Mouse (Mus musculus) adipocyte (in vitro differentiated cells): ENCODE data around the gene Rhog.

ENCODE experiments used
- DNase-seq: peaks from one replicate; pipeline ENCODE4 v3.0.0-alpha.2; 2016; ENCODE audit warnings: low spot score

The Rhog gene

DNA sequence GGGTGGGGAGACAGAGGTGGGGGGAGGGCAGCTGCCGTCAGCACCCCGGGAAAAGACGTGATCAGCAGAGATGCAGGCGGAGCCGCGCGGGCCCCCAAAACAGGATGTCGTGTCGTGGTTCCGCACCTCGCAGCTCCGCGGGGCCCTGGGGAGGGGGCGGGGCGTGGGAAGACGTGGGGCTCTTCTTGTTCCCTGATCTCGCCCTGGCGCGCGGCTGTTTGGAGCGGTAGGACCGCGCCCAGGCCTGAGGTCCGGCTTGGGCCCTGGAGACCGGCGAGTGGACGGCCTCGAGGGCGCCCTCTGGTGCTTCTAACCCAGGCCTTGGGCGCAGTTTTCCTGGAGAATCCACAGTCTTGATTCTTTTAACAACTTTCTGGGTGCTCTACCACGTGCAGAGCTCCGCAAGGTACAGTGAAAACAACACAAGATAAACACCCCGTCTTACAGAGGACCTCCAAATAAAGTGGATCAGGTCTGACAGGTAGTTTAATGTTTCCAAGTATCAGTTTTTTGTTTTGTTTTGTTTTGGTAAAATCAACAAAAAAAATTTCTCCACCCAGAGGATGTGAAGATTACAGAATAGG is 5.1 kb downstream of the Rhog start:
- peak; percentile 82 for DNase-seq

DNA sequence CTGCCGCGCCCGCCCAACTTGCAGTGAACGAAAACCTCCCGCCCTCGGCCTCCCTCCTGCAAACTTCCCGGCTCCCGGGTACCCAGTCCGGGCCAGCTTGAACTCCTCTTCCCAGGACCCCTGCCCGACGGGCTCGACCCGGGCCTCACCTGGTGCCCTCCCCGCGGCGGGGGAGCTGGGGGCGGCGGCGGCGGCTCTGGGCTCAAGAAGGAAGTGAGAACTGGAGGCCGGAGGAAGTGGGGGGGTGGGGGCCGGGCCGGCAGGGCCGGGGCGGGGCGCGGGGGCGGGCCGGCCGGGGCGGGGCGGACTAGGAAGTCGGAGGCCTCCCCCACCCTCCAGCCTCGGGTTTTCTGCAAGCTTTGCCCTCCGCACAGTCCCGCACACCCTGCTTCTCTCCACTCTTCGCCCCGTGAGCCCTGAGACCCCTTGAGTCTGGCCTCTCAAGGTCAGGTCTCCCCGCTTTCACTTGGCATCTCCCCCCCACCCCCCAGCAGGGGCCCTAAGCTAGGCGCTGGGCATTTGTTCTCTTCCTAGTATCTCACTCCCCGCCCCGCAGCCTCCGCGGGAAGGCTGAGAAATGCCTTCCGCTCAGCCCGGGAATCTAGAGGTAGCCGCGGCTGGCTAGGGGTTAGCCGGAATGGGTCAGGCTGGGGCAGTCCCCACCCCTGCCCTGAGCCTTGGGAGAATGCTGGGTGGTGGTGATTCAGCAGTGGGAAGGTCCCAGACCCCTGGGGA is 5.8 kb downstream of the Rhog start:
- peak; percentile 67 for DNase-seq

DNA sequence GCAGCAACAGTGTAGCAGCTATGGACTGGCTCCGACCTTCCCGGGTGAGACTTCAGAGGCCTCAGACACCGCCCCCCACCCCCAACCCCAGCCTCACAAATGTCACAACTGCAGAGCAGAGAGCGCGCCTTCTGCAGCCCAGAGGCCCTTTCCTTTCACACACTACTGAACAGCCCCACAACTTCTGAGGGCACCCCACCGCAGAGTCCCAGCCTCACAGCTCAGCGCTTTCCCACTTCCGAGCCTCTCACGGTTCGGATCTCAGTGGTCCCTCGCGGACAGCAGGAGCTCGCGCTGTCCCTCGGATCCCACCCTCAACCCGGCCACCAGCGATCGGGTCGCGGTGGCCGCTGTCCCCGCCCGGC is 6.3 kb downstream of the Rhog start:
- peak; percentile 34 for DNase-seq

DNA sequence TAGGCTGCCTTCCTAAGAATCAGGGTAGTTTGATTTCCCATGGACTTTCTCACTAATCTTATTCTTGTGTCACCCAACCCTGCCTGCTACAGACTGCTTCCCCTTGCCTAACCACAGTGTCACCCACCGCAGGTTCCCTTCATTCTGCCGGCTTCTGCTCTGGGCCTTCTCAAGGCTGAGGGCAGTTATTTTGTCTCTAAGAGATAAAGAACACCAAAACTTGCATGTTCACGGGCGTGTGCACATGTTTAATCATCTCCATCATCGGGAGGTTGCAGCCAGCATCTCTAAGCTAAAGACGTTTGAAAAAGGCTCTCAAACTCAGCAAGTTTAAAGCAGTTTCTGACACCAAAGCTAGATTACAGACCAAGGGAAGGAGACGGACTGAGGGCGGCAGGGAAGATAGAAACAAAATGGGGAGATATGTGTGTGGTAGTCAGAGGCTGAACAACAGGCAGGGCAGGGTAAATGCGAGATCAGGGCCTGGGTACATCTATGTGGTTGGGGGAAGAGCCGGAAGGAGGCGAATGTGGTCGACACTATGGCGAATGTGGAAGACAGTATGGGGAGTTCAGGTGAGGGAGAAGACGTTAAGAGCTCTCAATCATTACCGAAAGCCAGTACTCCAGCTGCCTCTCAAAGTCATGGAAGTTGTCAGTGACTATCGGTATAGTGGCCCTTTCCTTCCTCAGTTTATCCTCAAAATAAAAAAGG is 7.0 kb downstream of the Rhog start:
- no peak for DNase-seq

DNA sequence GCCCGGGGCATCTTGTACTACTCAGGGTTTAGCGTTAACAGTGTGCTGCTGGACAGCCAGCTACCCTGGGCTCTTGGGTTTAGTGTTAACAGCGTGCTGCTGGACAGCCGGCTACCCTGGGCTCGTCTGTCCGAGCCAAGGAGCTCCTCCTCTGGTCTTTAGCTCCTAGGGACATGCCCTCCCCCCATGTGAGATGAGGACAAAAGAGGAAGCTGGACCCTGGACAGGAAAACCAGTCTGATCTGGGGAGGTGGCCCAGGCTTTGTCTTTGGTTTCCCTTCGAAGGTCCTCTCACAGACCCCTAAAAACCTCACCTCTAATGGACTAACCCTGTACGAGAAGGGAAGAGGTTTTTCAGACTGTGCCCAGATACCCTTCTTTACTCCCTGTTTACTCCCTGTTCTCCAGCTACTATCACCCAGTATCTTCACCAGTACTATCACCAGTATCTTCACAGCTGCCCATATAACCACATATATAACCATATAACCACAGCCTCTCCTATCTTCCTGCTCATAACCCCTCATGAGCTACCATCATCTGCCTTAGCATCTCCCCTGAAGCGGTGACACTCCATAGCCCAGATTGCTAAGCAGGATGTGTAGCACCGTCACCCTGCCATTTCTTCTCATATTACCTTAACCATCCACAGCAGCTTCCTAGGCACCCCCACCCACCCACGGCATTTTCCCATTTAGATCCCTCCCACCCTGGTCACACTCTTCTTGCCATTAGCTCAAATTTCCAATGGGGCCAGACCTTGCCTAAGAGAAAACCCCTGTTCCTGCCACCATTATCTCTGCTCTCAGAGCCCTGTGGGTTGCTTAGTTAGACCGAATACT is 8.7 kb downstream of the Rhog start:
- no peak for DNase-seq

DNA sequence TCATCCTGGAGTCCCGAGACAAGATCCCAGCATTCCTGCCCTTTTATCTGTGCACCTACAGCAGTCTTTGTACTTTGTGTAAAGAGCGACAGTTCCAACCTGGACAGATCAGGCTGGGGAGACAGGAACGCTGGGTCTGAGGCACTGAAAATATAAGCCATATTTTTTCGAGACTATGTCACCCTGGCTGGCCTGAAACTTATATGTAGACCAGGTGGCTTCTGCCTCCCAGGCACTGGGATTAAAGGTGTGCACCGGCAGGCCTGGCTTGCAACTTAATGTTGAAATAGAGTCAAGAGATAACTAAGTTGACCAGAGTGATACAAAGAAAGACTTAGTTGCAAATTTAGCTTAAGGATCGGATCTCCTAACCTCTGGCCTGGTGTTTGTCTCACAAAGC is 9.6 kb downstream of the Rhog start:
- DNase-seq, result no peak

DNA sequence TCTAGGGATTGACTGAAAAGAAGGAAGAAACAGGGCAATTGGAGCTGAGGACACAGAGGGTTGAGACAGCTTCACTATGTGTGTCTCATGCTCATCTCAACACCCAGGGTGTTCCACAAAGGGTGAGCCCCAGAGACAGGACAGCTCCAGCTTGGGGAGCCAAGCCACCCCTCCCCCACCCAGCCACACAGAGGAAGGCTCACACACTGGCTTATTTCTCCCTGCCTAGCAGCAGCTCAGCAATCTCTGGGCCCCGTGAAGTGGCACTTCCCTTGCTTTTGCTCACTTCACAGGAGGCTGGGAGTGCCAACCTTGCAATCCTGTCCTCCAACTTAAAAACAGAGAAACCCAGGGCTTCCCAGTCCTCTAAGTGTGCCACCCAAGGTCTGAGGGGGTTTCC is 10.1 kb downstream of the Rhog start:
- peak; percentile 22 for DNase-seq

DNA sequence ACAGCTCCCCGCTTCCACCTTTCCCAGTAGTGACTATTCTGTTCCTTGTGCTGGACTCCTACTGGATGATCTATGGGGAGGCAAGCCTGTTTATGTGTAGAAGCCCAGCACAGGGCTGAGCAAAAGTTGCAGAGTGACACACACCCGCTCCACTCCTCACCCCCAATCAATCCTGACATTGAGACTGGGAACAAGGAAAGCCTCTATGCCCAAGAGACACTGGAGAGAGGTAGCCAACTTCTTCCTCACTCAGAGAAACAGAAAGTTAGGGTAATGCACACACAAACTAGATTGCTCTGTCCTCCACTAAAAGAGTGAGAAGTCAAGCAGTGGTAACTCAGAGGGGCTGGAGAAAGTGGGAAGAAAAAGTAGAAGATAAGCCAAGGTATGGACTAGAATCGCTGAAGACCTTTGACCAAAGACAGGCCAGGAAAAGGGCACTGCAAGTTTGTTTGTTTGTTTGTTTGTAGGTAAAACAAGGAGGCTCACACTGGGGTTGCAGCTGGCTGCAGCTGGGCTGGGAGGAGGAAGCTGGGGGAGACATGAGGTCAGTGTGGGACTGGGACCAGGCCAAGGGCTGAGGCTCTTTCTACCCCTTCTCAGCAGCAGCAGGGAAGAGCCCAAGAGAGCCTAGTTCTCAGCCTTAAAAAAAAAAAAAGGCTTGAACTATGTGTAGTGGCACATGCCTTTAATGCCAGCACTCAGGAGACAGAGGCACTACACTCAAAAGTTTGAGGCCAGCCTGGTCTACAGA is 10.9 kb downstream of the Rhog start:
- peak; percentile 46 for DNase-seq

DNA sequence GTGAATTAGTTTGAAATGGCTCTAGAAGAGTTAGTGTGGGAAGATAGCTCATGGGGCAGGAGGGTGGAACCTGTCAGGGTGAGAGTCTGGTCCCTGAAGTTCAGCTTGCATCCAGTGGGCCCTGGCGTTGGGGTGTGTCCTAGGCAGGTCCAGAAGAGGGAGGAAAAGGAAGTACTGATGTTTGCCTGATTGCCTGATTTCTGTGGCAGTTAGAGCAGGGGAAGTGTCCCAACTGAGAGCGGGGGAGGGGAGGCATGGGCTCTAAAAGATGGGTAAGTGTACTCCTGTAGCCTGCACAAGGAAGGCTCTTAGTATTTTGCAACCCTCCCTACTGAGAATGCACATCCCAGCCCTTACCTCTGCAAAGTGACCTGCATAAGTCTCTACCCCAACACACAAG is 12.0 kb downstream of the Rhog start:
- DNase-seq, result no peak

DNA sequence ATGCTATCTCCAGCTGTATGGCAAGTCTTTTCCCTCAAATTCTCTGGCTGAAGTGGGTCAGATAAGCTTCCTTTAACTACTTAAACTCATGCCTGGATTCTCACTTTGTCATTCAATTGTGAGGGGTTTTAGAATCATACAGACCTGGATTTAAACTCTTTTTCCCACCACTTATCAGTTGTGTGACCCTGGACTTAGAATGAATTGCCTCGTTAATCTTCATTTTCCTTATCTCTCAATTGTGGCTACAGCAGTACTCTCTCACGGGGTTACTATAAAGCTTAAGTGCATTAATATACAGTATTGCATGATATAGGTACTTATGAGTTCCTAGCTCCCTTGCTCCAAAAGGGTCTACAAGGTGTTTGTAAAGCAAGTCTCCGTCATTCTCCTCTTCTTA is 12.9 kb downstream of the Rhog start:
- DNase-seq, result no peak

DNA sequence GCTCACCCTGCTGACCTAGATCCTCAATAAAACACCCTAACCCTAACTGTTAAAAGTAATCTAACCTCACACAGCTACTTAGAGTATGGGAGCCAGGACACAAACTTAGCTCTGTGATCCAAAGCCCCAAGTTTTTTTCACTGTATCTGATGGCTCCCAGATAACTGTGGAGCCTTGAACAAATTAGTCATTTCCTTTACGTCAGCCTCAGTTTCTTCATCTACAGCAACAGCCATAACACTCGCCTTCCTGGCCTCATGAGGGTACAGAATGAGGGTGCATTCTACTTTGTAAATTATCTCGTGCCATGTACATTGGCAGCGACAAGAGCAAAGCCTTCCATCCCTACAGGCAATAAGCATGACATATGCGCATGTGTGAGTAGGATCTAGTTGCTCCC is 13.5 kb downstream of the Rhog start:
- DNase-seq, result no peak

DNA sequence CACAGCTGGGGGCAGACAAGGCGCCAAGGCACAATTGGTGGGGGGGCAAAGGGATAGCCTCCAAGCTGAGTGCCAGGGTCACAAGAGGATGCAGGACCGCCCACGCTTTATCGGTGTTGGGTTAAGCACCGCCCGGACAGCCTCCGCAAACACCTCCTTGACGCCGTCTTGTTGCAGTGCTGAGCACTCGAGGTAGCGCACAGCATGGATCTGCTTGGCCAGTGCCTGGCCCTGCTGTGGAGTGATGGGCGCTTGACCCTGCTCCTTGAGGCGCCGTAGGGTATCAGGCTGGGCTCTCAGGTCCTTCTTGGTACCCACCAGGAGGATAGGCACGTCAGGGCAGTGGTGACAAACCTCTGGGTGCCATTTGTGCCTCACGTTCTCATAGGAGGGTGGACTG is 16.3 kb downstream of the Rhog start:
- no peak for DNase-seq

DNA sequence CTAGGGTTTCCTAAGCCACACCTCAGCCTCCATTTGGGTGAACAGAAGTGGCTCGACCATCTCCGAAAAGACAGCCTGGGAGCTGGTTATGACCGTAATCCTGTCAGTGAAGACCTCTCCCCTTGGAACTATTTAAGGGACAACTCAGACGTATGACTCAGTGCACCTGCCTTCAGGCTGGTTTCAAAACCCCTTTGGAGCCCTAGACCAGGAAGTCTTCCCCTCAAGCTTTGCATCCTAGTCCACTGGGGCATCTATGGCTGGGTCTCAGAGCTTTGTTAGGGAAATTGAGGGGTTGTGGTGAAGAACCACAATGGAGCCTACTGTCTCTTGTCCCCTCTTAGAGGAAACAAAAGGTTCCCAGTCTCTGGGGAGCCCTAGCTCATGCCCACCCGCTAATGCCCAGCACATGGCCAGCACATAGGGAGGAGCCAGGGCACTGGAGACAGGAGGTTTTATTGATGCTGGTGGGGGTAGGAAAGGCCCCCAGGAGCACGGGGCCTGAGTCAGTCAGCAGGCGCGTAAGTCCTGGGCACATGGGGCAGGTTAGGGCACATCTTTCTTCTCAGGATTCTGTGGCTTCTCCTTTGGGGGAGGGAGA is 17.1 kb downstream of the Rhog start:
- no peak for DNase-seq

DNA sequence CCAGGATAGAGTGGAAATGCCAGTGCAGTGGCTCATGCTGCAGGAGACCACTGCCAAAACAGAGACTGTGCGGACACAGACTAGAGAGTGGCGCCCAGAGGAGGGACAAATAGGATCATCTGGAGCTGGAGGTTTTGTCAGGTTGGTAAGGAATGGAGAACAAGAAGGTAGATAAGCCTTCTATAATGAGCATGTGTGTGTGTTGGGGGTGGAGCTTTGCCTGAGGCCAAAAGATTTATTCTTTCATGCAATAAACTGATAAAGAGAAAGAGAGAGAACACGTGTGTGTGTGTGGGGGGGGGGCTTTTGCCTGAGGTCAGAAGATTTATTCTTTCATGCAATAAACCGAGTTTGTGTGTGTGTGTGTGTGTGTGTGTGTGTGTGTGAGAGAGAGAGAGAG is 22.8 kb downstream of the Rhog start:
- DNase-seq, result no peak

DNA sequence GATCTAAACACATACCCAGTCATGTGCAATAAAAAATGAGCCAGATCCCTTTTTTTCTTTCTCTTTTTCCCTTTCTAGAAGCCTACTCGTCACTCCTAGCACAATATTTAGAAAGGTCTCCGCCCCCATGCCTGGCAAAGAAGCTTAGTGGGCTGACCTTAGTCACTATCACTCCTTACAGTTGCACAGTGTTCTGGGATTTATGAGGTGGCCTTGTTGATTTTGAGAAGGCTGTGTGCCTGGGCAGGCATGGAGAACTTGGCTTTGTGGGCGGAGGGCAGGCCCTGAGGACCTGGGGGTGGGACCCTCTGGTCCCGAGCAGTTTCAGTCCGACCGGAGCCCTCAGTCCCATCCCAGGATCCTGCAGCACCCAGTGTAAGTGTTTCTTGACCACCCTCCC is 26.0 kb downstream of the Rhog start:
- DNase-seq, result peak; percentile 23

DNA sequence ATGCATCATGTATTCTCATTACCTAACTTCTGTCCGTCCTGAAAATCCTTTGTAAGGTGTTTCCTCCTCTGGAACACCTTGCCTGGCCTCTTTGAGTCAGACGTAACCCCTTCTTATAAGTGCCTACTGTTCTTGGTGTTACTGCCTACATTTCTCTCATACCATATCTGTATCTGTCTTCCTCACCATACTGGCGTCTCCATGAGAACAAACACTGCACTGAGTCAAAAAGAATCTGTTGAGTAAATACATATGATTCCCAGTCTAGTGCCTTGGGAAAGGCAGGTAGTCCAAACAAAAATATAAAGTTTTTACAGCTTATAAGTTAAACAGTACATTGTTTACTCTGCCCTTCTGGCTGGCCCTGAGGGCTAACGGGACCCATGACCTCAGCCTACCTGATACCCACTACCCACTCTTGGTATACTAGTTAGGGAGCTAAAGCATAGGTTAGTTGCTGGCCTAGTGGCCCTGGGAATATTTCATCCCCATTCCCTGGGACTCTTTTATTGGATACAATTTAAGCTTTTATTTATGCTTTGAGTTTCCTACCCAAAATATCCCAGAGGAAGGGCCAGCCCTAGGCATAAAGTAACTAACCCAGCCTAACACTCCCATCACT is 27.7 kb downstream of the Rhog start:
- no peak for DNase-seq

DNA sequence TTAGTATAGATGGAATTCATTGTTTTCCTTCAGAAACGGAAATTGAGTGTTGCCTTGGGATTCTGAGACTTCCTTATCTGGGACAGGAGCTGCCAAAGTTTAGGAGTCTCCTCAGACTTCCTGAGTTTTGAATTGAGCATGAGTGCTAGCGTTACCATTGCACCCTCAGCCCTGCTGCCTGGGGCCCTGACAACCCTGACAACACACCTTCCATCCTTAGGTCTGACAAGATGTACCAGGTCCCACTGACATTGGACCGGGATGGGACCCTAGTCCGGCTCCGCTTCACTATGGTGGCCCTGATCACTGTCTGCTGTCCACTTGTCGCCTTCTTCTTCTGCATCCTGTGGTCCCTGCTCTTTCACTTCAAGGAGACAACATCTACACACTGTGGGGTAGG is 29.8 kb downstream of the Rhog start:
- DNase-seq, result no peak

DNA sequence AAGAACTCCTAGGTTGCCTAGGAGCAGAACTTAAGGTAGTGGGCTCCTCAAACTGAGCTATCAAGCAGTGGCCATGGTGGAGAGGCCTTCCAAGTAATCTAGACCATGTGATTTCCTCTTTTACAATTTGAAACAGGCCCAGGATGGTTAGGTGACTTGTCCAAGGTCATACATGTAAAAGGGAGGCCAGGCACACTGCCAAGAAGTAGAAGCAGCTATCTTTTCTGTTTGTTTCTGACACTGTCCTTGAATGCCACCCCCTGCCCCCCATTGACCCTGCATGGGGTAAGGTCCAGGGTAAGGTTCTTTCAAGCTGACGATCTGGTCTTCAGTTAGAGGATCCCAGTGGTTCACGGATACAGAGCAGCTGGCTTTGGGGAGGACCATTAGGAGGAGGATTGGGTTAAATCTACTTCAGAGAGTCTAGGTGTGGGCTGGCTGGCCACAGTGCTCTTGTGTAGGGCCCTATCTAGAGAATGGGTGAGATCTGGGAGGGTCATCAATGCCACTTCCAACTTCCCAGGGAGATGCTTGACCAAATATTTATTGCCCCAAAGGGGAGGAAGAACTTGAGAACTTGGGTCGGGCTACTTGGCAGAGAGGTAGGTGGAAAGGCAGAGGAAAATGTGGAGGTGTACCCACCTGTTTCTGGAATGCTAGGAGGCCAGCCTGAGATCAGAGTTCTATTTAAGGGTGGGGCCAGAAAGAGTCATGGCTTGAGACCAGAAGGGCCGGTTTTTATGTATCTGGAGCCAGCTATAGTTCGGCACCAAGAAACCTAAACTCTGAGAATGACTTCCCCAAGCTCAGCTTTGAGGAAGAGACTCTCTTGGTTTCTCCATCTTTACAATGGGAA is 31.7 kb downstream of the Rhog start:
- DNase-seq, result no peak

DNA sequence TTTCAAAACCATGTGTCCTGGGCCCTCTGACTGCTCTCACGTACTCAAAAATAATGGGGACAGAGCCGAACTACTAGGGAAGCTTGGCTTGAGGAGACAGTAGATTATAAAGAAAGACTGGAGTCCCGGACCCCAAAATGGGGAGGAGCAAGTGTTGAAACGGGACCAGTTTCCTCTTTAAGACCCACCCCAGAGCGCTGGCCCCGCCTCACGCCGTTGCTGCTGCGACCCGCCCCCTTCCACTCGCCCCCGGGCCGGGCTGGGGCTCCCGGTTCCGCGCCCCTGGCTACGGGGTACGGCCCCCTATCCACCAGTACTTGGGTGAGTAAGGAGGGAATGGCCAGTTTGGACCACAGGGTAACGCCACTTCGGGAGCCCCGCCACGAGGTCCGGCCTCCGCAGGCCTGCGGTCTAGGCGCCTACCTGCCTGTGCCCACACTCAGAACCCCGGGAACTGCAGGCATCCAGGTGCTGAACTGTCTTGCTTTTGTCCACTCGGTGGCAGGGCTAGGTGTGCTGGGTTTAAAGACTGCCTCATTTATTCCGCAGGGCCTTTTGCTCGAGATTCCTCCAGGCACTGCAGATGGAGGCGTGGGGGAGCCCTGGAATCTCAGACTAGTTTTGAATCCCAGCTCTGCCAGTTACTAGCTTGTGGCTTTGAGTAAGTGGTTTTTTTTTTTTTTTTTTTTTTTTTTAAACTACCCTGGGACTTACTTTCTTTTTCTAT is 32.9 kb downstream of the Rhog start:
- peak; percentile 22 for DNase-seq
